Mouse (Mus musculus): Measurements from ENCODE around the gene Oas1a. TPM values are rescaled to one million over a fixed set of nuclear protein-coding genes. Genes with fewer than 3 reads are reported as not detected.

Gene Oas1a
- total RNA-seq, 1 experiment from 2014 or later, result 3.0 TPM

Small RNA genes lying within 50 kb of the gene (microRNA-seq; reads per million reads assigned to microRNA genes)
- 0 reads per million in 2 experiments for gene Gm22907

Other genes with a start within 250 kb of the Oas1a start
- 11.0 and 11.8 TPM in 2 replicates for gene Dtx1, start 195.6 kb downstream of the Oas1a start, total RNA-seq (2021)
- gene Oas2, start 157.7 kb downstream of the Oas1a start, total RNA-seq (2021), result 0.67 and 0.95 TPM in 2 replicates
- 0.64 TPM in 1 of 2 replicates, not detected in the other for gene Oas3, start 129.9 kb downstream of the Oas1a start, total RNA-seq (2021)
- not detected in 2 replicates for gene Oas1e, start 112.0 kb downstream of the Oas1a start, total RNA-seq (2021)
- 1.3 and 1.5 TPM in 2 replicates for gene Oas1c, start 95.0 kb downstream of the Oas1a start, total RNA-seq (2021)
- gene Oas1f, start 60.2 kb downstream of the Oas1a start, total RNA-seq (2021), result not detected in 2 replicates
- gene Oas1h, start 46.1 kb downstream of the Oas1a start, total RNA-seq (2021), result not detected in 2 replicates
- 0.58 and 1.7 TPM in 2 replicates for gene Oas1g, start 19.9 kb downstream of the Oas1a start, total RNA-seq (2021)
- gene Oas1d, start 7.0 kb upstream of the Oas1a start, total RNA-seq (2021), result not detected in 2 replicates
- gene Rph3a, start 102.6 kb upstream of the Oas1a start, total RNA-seq (2021), result 2.5 and 4.5 TPM in 2 replicates